Mouse (Mus musculus) gastrocnemius, postnatal 10 days (tissue): ENCODE measurements around the gene Fam221a. TPM values are rescaled to one million over a fixed set of nuclear protein-coding genes. Genes with fewer than 3 reads are reported as not detected.
A peak's percentile ranks its signal among the peaks of the same experiment; 100 is the strongest.
"Not testable (repeated sequence)": the region's sequence is repeated elsewhere in the genome, so short reads cannot be mapped to it uniquely, and the experiment has no call there.

ENCODE experiments used
- DNase-seq: peaks from one replicate; pipeline ENCODE4 v3.0.0; 2021; ENCODE audit warnings: mixed read lengths
- total RNA-seq, 2 experiments: library from RNA; stranded (reverse); gene quantifications; 2 replicates each; pipeline ENCODE4 v1.2.3; 2021

Fam221a gene
- total RNA-seq, 2 experiments from 2014 or later: 2.0 to 2.5 TPM

DNA sequence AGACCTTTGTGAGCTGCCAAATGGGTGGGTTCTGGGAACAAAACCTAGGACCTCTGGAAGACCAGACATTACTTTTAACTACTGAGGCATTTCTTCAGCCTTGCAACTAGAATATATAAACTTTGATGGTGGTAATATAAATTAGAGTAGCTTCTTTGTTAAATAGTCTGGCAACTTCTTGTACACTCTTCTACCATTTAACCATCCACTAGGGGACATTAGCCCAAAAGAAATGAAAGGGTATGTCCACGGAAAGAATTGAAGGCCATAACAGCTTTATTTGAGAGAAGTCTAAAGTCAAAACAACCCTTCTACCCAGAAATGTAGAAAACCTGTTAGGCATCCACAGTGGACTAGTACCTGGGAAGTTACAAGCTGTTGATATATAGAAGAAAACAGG lies 26.7 kb downstream of the Fam221a start:
- DNase-seq: no peak

DNA sequence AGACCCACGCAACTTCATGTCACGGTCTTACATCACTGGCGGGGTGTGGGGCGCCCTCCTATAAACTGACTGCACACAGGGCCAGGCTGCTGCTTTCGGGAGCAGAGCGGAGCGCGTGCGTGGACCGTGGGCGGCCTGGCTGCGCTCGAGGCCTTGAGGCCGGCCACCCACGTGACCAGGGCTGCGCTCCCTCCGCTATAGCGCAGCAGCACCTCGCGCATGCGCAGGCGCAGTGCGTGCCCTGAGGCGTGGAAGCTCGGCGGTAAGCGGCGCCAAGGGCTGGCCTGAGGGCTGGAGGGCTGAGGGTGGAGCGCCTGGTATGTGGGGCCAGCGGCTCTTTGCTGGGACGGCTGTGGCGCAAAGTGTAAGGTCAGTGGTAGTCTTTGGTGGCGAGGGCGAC lies 27.8 kb downstream of the Fam221a start, which contains the start of gene Stk31:
TSS of gene Stk31 (plus strand) at position 289 of the 400 bp plus-strand sequence.
- peak; percentile 27 for DNase-seq

DNA sequence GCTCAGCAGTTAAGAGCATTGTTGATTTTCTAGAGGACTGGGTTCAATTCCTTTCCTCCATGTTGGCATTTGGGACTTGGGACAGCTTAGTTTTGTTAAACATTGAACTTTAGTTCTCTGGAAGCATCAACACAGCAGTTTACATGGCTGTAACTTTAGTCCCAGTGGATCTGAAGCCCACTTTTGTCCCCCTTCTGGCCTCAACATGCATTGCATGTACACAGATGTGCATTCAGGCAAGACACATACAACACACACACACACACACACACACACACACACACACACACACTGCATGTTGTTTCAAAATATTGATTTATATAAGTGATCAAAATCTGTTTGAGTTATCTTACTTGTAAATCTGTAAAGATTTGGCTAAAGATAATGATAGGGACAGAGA lies 29.9 kb downstream of the Fam221a start:
- DNase-seq: no peak

DNA sequence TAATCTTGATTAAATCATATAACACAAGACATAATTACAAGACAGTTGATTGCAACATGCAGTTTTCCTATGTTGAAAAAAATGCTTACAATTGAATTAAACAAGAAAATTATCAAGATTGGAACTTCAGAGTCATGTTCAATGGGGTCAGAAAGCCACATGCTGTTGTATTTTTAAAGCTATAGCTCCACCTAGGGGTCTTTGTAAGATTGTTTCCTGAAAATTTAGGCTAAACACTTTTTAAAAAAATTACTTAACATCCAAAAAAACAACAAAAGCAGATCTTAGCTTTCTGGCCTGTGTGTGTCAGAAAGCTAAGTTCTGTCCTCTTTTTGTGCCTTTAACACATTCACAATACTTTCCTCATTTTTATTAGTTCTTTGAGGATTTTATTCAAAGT lies 30.8 kb downstream of the Fam221a start:
- no peak for DNase-seq

DNA sequence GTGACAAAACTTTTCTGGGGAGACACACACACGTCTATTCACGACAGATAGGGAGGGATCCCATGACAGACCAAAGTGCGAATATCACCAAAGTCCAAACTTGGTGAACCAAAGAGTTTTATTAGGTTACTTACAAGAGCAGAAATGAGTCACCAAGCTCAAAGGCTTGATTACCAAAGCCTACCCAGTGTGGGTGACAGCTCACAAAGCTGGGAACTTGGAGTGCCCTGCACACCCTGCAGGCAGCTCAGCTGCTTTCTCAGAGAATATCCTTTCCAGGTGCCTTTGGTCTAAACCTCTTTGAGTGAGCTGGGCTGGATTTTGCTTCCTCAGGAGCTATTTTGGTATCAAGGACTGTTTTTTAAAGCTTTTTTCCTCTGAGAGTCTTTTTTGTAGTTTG lies 43.3 kb downstream of the Fam221a start:
- DNase-seq: no peak

DNA sequence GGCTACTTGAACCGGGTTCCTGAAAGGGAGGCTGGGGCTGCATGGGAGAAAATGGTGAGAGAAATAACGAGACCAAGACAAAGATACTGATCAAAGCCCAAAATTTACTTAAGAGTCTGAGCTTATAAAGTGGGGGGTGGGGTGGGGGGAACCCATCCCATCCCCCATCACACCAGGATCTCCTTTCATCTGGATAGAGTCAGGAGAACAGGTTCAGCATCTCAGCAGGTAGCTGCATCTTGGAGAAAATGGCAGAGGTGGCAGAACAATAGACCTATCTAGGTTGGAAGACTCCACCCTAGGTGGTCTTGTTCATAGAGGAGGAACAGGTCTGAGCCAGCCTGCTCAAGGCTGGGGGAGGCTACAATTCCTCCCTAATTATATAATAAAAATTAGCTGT lies 45.4 kb downstream of the Fam221a start:
- not testable (repeated sequence) for DNase-seq

DNA sequence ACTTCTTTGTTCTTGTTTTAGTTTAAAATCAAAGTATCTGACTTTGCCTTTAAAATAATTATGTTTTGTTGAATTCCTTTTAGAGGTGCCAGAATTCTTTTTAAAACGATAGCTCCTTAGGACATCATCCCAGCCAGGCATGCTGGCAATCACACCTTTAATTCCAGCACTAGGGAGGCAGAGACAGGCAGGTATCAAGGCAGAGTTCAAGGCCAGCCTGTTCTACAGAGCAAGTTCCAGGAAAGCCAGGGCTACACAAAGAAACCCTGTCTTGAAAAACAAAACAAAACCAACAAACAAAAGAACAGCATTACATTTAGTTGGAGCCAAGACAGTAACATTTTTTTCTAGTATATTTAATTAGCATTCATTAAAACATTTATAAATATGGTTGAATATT lies 48.4 kb downstream of the Fam221a start:
- DNase-seq: no peak

DNA sequence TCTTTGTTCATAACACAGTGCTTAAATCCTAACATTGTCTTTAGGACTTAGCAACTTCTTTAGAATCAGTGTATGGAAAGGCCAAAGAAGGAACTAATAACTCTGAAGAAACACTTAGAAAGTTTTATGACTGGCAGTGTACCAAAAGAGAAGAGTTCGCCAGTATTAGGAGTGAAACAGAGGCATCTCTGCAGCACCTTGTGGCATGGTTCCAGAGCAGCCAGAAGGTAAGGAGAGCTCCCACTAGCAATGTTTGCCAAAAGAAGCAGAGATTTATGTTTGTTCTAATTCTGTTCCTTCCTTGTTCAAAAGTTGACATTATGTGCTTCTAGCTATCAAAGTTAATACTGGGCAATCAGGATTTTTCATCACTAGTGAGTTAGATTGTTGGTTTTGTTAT lies 69.8 kb downstream of the Fam221a start:
- no peak for DNase-seq

Other genes starting within 250 kb of the Fam221a start
- gene Igf2bp3, start 152.8 kb upstream of the Fam221a start, total RNA-seq: 1 to 10 TPM; 4.3 to 5.5 TPM
- 10 to 100 TPM; 20.7 to 30.8 TPM for gene Tra2a, start 103.7 kb upstream of the Fam221a start, total RNA-seq
- gene Ccdc126, start 48.5 kb upstream of the Fam221a start, total RNA-seq: 1 to 10 TPM; 2.0 TPM
- under 1 TPM; 0.14 to 0.45 TPM for gene Stk31, start 27.9 kb downstream of the Fam221a start, total RNA-seq